Mouse (Mus musculus) Muller cell, postnatal 12 days (primary cell): ENCODE measurements around the gene Ccdc81.

Source experiments
- DNase-seq: peaks from one replicate; pipeline ENCODE4 v3.0.0-alpha.2; 2015; ENCODE audit errors: inconsistent ontology term

Ccdc81 gene

DNA sequence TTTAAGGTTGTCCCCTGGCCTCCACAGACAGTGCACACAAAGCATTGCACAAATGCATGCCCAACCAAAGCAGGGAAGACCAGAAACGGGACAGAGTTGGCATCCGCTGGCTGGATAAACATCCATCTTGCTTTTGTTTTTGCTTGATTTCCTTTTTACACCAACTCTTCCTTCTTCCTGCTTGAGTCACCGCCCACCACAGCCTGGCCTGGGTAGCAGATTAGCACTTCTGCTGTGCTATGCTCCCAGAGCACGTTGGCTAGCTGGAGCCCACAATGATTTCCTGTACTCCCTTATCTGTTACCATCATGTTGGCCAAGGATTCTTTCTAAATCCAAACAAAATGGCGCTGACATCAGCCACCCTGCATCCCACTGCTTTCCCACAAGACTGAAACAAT, 36.2 kb downstream of the Ccdc81 start:
- no peak for DNase-seq

- DNase-seq = no peak
These were observed 38.7 kb downstream of the Ccdc81 start for GRCm38 (mm10) chr7:89864769-89865168.

GRCm38 (mm10) chr7:89856440-89857217, 46.8 kb downstream of the Ccdc81 start:
- no peak for DNase-seq

- no peak for DNase-seq
These were observed 48.2 kb downstream of the Ccdc81 start for GRCm38 (mm10) chr7:89855196-89855595.

DNA sequence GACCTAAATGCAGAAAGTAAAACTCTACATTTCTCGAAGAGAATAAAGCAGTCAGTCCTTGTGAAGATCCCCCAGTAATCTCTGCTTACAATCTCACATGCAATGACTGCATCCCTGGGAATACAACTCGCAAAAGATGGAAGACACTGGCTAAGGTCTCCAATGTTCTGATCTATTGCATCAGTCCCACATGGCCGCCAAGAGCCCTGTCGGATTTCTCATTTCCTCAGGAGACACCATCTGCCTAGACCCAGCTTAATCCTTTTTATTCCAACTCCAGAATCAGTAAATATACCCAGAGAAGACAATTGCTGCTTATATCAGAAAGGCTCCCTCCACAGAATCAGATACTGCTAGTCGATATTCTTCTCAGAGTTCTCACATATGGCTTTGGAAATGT, 50.3 kb downstream of the Ccdc81 start:
- DNase-seq = no peak

DNA sequence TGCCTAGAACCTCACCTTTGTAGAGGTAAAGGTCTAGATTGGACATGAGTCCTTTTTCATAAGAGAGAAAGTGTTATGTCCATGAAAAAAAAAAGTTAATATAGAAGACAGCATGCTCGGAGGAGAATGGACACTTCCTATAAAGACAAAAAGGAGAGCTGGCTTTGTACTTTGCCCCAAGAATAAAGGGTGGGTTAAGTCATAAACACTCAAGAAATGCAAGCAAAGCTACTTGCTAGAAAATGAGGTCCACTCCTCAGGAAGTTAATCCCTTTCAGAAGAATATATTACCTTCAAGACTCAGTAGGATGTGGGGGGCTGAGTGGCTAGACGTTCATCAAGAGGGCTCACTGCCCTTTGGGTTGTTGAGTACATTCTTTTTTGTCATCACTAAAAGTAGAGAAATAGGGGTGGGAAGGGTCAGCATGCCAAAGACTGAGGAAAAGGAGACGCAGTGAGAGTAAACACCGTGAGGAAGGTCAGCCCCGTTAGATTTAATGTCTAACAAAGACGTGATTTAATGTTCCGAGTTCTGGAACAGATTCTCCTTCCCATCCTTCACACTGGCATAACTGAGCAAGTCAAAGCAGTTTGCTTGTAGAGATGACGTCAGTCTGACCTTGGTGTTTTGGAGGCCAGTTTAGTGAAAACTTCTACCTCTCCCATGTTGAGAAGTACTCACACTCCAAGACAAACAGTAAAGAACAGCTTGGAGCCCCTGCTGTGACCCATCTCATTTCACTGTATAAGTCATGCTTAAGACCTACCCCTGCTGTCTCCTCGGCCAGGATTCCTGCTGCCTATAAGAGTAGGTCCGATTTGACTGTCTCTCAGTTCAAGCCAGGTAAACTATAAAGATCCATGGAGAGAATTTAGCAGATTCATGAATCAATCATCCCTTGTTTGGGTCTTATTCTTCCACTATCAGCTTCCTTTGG, 51.0 kb downstream of the Ccdc81 start:
- DNase-seq = no peak

DNA sequence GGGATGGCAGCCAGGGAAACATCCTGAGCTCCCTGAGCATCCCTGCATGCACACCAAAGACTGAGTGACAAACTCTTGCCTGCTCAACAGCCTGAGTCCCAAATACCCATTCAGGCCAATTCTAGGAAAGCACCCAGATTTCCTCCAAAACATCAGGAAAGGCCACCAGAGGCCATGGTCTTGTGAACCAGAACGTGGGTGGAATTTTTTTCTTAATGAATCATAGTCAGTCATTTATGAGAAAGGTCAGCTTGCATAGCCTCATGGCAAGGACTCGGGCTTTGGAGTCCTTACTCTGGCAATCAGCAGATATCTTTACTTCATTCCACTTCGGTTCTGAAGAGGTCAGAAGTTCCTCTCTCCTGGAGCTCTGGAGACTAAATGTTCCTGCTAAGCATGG, 52.9 kb downstream of the Ccdc81 start:
- DNase-seq = no peak

- DNase-seq = no peak
These were observed 57.8 kb downstream of the Ccdc81 start for GRCm38 (mm10) chr7:89845669-89846068.

GRCm38 (mm10) chr7:89843533-89843932, 59.9 kb downstream of the Ccdc81 start:
- no peak for DNase-seq

- no peak for DNase-seq
These were observed 60.3 kb downstream of the Ccdc81 start for GRCm38 (mm10) chr7:89843121-89843520.

DNA sequence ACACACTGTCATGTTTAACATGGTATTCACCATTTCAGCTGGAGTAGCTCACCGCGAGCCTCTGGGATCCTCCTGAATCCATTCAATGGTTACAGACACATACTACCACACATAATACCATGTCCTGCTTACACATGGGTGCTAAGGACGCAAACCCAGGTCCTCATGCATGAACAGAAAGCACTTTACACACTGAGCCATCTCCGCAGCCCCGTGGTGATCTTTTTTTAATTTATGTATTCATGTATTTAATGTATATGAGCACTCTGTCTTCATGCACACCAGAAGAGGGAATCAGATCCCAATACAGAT, 61.1 kb downstream of the Ccdc81 start:
- DNase-seq = no peak

GRCm38 (mm10) chr7:89841670-89842403, 61.6 kb downstream of the Ccdc81 start:
- peak; percentile 73 for DNase-seq

DNA sequence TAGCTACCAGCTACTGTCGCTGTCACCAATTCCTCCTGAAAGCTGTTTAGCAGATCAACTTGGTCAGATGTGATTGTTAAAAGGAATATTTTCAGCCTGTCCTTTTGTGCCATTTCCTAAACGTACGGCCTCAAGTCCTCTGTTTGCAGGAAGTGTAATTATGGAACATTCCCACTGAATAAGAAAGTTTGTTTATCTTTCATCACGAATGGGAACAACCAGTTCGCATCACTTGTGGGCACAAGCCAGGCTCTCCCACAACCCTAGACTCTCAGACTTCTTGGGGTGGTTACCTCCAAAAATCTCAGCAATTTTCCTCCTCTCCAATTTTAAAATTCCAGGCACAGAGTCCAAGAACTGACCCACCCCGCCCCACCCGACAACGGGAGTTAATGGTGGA, 63.7 kb downstream of the Ccdc81 start:
- DNase-seq = no peak

DNA sequence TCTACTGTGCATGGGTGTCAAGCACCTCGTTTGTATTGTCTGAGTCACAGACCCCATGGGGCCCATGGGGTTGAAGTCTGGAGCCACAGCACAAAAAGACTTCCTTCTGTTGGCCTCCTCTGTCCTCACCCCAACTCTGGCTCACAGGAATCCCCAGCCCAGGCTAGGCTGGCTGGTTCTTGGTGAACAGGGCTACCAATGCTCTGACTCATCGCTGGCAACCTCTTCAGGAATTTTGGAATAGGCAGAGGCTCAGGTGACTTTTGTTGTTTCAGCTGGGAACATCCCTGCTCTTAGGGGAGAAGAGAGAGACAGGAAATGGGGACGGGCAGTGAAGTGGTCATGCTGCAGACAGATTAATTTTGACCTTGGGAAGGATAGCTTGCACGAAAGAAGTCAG, 65.6 kb downstream of the Ccdc81 start:
- peak; percentile 96 for DNase-seq

DNA sequence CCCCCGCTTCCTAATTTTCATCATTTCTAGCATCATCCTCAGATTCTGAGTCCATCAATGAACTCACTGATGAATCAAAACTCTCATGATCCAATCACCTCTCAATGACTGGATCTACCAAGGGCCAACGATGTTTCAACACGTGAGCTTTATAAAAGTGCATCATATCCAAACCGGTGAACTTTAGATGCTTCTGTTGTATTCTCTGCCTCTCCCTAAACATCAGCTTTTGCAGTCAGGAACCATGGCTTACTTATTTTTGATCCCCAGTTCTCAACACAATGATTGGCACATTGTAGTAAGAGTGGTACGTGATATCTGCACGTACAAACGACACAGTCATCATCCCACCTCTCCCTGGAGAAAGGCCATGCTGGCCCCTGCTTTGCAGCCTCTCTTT, 66.8 kb downstream of the Ccdc81 start:
- no peak for DNase-seq

DNA sequence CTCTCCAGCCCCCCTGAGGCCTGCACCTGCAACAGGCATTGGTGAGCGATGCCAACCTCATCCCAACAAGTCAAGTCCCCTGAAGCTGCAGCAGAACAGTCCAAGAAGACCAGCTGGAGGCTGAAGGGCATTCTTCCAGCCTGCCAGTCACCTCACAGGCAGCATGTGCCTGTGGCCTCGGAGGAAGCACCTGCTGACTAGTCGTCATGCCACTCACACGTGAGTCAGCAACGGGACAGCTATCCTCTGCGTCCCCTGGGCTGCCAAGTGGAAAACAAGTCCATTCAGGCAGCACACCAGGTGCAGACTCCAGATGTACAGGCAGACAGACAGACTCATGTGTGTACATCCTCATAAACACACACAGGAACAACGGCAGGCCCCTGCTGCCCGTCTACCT, 67.9 kb downstream of the Ccdc81 start:
- peak; percentile 73 for DNase-seq

DNA sequence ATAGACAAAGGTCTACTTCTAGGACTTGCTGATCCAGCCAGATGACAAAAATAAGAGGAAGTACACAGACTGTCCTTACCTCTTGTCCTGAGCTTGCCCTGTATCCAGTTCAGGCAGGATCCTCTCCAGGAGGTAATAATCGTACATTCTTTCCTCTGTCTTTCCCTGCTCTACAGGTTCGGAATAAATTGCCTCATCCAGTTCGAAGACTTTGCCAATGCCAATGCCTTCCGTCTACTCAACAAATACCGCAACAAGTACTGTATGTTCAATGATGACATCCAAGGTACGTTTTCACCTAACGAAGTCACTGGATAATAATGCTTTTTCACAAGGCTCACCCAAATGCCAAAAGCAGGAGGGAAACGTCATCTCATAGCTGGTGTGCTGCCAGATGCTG, 69.9 kb downstream of the Ccdc81 start:
- DNase-seq = no peak

DNA sequence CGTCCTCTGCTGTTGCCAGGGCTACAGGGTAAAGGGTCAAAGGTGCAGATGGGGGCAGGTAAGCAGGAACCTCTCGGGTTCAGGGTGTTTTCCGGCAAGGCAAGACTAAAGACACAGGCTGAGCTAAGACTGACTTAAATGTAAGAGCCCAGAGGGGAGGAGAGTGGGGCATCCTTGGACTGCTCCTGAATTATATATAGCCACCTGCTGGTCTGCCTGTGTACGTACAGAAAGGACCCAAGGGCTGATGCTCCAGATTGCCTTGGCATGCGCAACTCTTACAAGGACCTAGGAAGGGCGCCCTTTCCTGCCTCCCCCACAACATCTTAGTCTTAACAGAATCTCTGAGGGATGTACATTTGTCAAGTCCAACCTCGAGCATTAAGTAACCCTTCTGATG, 74.2 kb downstream of the Ccdc81 start:
- no peak for DNase-seq

DNA sequence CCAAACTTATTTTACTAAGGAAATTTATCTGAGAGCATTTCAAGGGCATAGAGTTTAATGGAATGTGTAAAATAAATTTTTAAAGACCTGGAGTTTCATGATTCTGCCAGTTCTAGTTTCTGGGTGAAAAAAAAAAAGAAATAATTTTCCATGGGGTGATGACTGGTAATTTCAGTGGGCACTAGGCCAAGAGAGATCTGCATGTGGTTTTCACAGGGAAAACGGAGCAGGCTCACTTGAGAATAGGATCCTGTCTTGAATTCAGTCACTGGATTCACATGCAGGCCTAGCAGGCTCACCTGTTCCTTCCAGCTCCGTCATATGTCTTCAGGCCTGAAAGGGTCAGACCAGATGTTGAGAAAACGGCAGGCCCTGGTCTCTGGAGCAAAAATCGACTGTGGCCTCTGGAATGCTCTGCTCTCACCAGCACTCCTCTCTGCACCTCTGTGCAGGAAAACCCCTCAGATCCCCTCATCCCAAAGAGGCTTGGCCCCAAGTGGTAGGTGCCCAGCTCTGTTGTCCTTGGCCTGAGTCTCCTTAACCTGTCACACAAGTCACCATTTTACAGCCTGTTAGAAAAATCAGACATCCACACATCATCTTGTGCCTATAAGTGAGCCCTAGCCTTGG, 74.9 kb downstream of the Ccdc81 start:
- no peak for DNase-seq
